In genomic region chr10:86796073-86796741, GRCm38 (mm10) we compare ENCODE assay signal across 22 mouse cellular contexts. TPM values are rescaled to one million over a fixed set of nuclear protein-coding genes. Genes with fewer than 3 reads are reported as not detected.
DNase-seq lines count a peak whose midpoint lies in the region; ATAC-seq and TF ChIP-seq lines count a peak whose summit lies in the region.
"Had no signal": no experiment of that assay in that cellular context is flagged by ENCODE, and none has a peak within 500 bp of the region (broad histone marks: within the 10 kb centered on the region; RNA-seq: fewer than 3 reads in every experiment).

No protein-coding gene starts in this region.

- no peaks in the 10 kb centered on the region for H3K36me3 ChIP-seq in heart, embryonic 16.5 days (ENCODE audit: control insufficient read depth, insufficient read depth)
- H3K36me3 ChIP-seq in lung, embryonic 15.5 days: no peaks in the 10 kb centered on the region
- no peaks in the 10 kb centered on the region for H3K36me3 ChIP-seq in E14TG2a.4 (ENCODE audit: insufficient read depth, low read length)
- no peaks in the 10 kb centered on the region for H3K36me3 ChIP-seq in embryonic facial prominence, embryonic 15.5 days
- H3K36me3 ChIP-seq: embryonic facial prominence, embryonic 12.5 days; heart, embryonic 13.5 days had no signal

- H3K27me3 ChIP-seq in heart, embryonic 16.5 days (ENCODE audit: control insufficient read depth, insufficient read depth, low read length): no peaks in the 10 kb centered on the region
- no peaks in the 10 kb centered on the region for H3K27me3 ChIP-seq in lung, embryonic 15.5 days
- no peaks in the 10 kb centered on the region for H3K27me3 ChIP-seq in E14TG2a.4 (ENCODE audit: insufficient read depth, low read length)
- no peaks in the 10 kb centered on the region for H3K27me3 ChIP-seq in embryonic facial prominence, embryonic 15.5 days
- H3K27me3 ChIP-seq: embryonic facial prominence, embryonic 12.5 days; heart, embryonic 13.5 days had no signal

- H3K27ac ChIP-seq in heart, embryonic 16.5 days (ENCODE audit: low read length): peak overlapping the region; percentile 86
- no peak overlapping the region for H3K27ac ChIP-seq in lung, embryonic 15.5 days
- H3K27ac ChIP-seq in embryonic facial prominence, embryonic 15.5 days (replicated peaks): no peak overlapping the region
- H3K27ac ChIP-seq: embryonic facial prominence, embryonic 12.5 days had no signal

- no peaks in the 10 kb centered on the region for H3K9me3 ChIP-seq in heart, embryonic 16.5 days (replicated peaks; ENCODE audit: control insufficient read depth, low read length)
- H3K9me3 ChIP-seq in lung, embryonic 15.5 days: no peaks in the 10 kb centered on the region
- peaks cover 8% of the 10 kb centered on the region; the same call in 1 of the 2 replicates for H3K9me3 ChIP-seq in E14TG2a.4 (ENCODE audit: low read length)
- H3K9me3 ChIP-seq in embryonic facial prominence, embryonic 15.5 days (replicated peaks): no peaks in the 10 kb centered on the region
- H3K9me3 ChIP-seq: embryonic facial prominence, embryonic 12.5 days; heart, embryonic 13.5 days had no signal

- ATAC-seq in heart, embryonic 16.5 days (replicated peaks; ENCODE audit: extremely low read depth, insufficient read depth, low FRiP score): no peak
- ATAC-seq in lung, embryonic 15.5 days (ENCODE audit: borderline replicate concordance, extremely low read depth, low FRiP score, low TSS enrichment): 0 out of 2 replicates have a peak, but pooled peaks have one; percentile 23
- peak; percentile 43; the same call in 1 of the 2 replicates for ATAC-seq in embryonic facial prominence, embryonic 15.5 days (ENCODE audit: insufficient number of reproducible peaks, low FRiP score, low TSS enrichment, low read depth)
- ATAC-seq in megakaryocyte progenitor cell, adult 5-6 weeks (replicated peaks; ENCODE audit: poor library complexity): no peak
- ATAC-seq: forebrain, embryonic 14.5 days had no signal

- H3K4me2 ChIP-seq in heart, embryonic 16.5 days (ENCODE audit: low read depth, low read length): no peak overlapping the region
- H3K4me2 ChIP-seq in lung, embryonic 15.5 days: no peak overlapping the region
- H3K4me2 ChIP-seq in embryonic facial prominence, embryonic 15.5 days (replicated peaks): no peak overlapping the region
- H3K4me2 ChIP-seq: embryonic facial prominence, embryonic 12.5 days; heart, embryonic 13.5 days; liver, embryonic 11.5 days had no signal

- peaks cover 33% of the 10 kb centered on the region for H3K4me1 ChIP-seq in heart, embryonic 16.5 days (ENCODE audit: control insufficient read depth, insufficient read depth, low read length)
- peaks cover 15% of the 10 kb centered on the region for H3K4me1 ChIP-seq in lung, embryonic 15.5 days
- peaks cover 33% of the 10 kb centered on the region for H3K4me1 ChIP-seq in E14TG2a.4 (replicated peaks; ENCODE audit: low read depth, low read length)
- H3K4me1 ChIP-seq in embryonic facial prominence, embryonic 15.5 days: no peaks in the 10 kb centered on the region; the same call in 1 of the 2 replicates
- H3K4me1 ChIP-seq: embryonic facial prominence, embryonic 12.5 days had no signal

- H3K9ac ChIP-seq in heart, embryonic 16.5 days (ENCODE audit: low read length): no peak overlapping the region
- no peak overlapping the region for H3K9ac ChIP-seq in lung, embryonic 15.5 days
- H3K9ac ChIP-seq in embryonic facial prominence, embryonic 15.5 days: no peak overlapping the region
- H3K9ac ChIP-seq: embryonic facial prominence, embryonic 12.5 days had no signal

- no peak for DNase-seq in heart, adult 9 months (ENCODE audit: low spot score in 2 of 2)
- no peak for DNase-seq in lung, postnatal 14 days
- DNase-seq: cerebellum, adult 2 months; cerebellum, postnatal 36 days; gastrocnemius, postnatal 36 days; kidney, adult 18-20 months; kidney, postnatal 36 days; lung, adult 18-20 months; lung, postnatal 36 days; thymus, postnatal 25 days had no signal

- no peak overlapping the region for H3K4me3 ChIP-seq in heart, embryonic 16.5 days (ENCODE audit: low read length)
- H3K4me3 ChIP-seq in lung, embryonic 15.5 days: no peak overlapping the region
- H3K4me3 ChIP-seq in E14TG2a.4 (replicated peaks; ENCODE audit: low read length): peak overlapping the region; percentile 41; the same call in 1 of the 2 replicates
- H3K4me3 ChIP-seq in embryonic facial prominence, embryonic 15.5 days (replicated peaks): no peak overlapping the region
- H3K4me3 ChIP-seq: embryonic facial prominence, embryonic 12.5 days; heart, embryonic 13.5 days had no signal

- no peak for TF ChIP-seq CTCF in E14TG2a.4 (conservative IDR thresholded peaks at IDR 0.05; ENCODE audit: low read length)

- 93% methylated on average over 5 of the region's 5 CpGs for WGBS in heart, embryonic 16.5 days
- 90% methylated on average over 5 of the region's 5 CpGs for WGBS in lung, embryonic 15.5 days
- WGBS in embryonic facial prominence, embryonic 15.5 days: 93% methylated on average over 5 of the region's 5 CpGs

RNA-seq across cellular contexts. Expression of gene Nt5dc3, which starts 17.4 kb away (rescaled TPM):
- polyA plus RNA-seq in heart, embryonic 16.5 days (2015; fragmentation: Nextera tagmentation; extraction: Ambion mirVana): 4.8 and 5.0 TPM in 2 replicates
- polyA plus RNA-seq in lung, embryonic 15.5 days (2015; fragmentation: Nextera tagmentation; extraction: Ambion mirVana): 1.4 and 1.5 TPM in 2 replicates
- 1.5 and 1.6 TPM in 2 replicates for polyA plus RNA-seq in embryonic facial prominence, embryonic 15.5 days (2015; fragmentation: Nextera tagmentation; extraction: Ambion mirVana)
- 3.4 and 4.2 TPM in 2 replicates for total RNA-seq in megakaryocyte progenitor cell, adult 5-6 weeks (2015)
- total RNA-seq in megakaryocyte progenitor cell, adult 5-6 weeks (2017): 3.0 and 3.2 TPM in 2 replicates

RNA-seq across cellular contexts. Expression of gene Gm49358, which starts 32.4 kb away (rescaled TPM):
- not detected in 2 replicates for polyA plus RNA-seq in heart, embryonic 16.5 days (2015; fragmentation: Nextera tagmentation; extraction: Ambion mirVana)
- polyA plus RNA-seq in lung, embryonic 15.5 days (2015; fragmentation: Nextera tagmentation; extraction: Ambion mirVana): not detected in 2 replicates
- not detected in 2 replicates for polyA plus RNA-seq in embryonic facial prominence, embryonic 15.5 days (2015; fragmentation: Nextera tagmentation; extraction: Ambion mirVana)
- not detected in 2 replicates for total RNA-seq in megakaryocyte progenitor cell, adult 5-6 weeks (2015)
- 0.21 TPM in 1 of 2 replicates, not detected in the other for total RNA-seq in megakaryocyte progenitor cell, adult 5-6 weeks (2017)
- polyA plus RNA-seq: adrenal gland, adult 2 months; C2C12; cerebellum, adult 2 months; embryonic facial prominence, embryonic 12.5 days; forebrain, embryonic 14.5 days; heart, embryonic 13.5 days; limb, embryonic 11.5 days; liver, embryonic 11.5 days had no signal

Comparison
In these comparisons a context has a peak if more than half of its experiments do, and no peak if none do; other contexts are left out.
1. ATAC-seq: peak in lung, embryonic 15.5 days (single experiment) and embryonic facial prominence, embryonic 15.5 days (single experiment); none in heart, embryonic 16.5 days (single experiment) and megakaryocyte progenitor cell, adult 5-6 weeks (single experiment).